Mouse (Mus musculus): ENCODE data around the gene Ppm1h. TPM values are rescaled to one million over a fixed set of nuclear protein-coding genes. Genes with fewer than 3 reads are reported as not detected.
A peak's percentile ranks its signal among the peaks of the same experiment; 100 is the strongest.

The Ppm1h gene
- polyA plus RNA-seq, 1 experiment: 10.4 TPM

- WGBS: 39% methylated on average over 20 of the region's 20 CpGs
These were observed 115.8 kb downstream of the Ppm1h start for GRCm38 (mm10) chr10:122794187-122794850.

DNA sequence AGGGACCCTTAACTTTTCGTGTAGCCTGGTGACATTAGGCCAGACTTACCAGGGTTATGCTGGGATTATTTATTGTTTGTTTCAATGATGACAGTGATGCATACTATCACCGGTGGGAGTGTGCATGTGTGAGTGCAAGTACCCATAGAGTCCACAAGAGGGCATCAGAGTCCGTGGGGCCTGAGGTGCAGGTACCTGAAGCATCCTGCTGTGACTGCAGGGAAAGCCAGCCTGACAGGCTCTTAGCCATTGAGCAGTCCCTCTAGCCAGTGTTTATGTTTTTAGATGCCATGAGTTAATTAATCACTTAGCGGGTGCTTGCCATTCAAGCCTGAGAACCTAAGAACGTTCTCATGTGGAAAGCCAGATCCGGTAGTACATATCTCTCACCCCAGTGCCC lies 119.4 kb downstream of the Ppm1h start:
- no peak for DNase-seq (ENCODE audit: low read depth, low spot score)
- WGBS: 90% methylated on average over 6 of the region's 6 CpGs

More at GRCm38 (mm10) chr10:122794187-122794850, 115.8 kb downstream of the Ppm1h start:
- peak; percentile 35 for DNase-seq (ENCODE audit: low read depth, low spot score)

DNA sequence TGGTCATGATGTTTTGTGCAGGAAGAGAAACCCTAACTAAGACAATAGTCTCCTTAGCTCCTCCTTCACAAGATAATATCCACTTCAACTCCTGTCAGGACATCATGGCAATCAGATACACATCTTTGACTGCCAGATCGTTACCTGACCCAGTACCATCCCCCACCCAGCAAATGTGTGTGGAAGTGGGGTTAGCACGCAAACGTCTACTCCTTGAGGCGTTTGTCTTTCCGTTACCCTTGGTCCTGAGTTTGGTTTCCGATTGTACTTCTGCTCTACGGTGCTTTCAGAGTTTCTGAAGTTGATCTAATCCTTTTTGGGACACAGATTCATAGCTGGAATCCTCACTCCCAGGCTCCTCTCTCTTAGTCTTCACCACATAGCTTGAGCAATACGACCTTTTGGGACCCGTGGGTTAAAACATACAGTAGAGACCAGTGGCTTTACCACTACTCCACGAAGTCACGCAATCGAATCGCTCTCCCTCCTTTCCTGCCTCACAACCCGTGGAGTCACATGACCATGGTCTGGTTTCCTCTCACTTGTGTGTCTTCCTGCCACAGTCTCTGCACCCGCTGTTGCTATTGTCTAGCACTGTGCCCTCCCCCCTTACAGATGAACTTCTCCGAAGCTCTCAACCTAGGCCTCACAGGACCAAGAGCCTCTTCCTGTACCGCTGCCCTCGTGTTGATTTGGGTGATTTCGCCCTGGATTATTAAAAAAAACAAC lies 121.6 kb downstream of the Ppm1h start:
- 73% methylated on average over 19 of the region's 19 CpGs for WGBS
- no peak for DNase-seq (ENCODE audit: low read depth, low spot score)

- 83% methylated on average over 4 of the region's 4 CpGs for WGBS
- DNase-seq (ENCODE audit: low read depth, low spot score): no peak
These were observed 122.2 kb downstream of the Ppm1h start for GRCm38 (mm10) chr10:122800732-122801110.

GRCm38 (mm10) chr10:122802218-122802617 lies 123.7 kb downstream of the Ppm1h start:
- DNase-seq (ENCODE audit: low read depth, low spot score): no peak
- WGBS: 66% methylated on average over 30 of the region's 30 CpGs

GRCm38 (mm10) chr10:122802901-122803300 lies 124.3 kb downstream of the Ppm1h start:
- no peak for DNase-seq (ENCODE audit: low read depth, low spot score)
- WGBS: 46% methylated on average over 7 of the region's 7 CpGs

- DNase-seq (ENCODE audit: low read depth, low spot score): peak; percentile 28
- WGBS: 6% methylated on average over 7 of the region's 7 CpGs
These were observed 125.3 kb downstream of the Ppm1h start for GRCm38 (mm10) chr10:122803906-122804305.

GRCm38 (mm10) chr10:122805866-122806265 lies 127.3 kb downstream of the Ppm1h start:
- DNase-seq (ENCODE audit: low read depth, low spot score): no peak
- WGBS: 52% methylated on average over 2 of the region's 2 CpGs

- peak; percentile 47 for DNase-seq (ENCODE audit: low read depth, low spot score)
- 31% methylated on average over 9 of the region's 9 CpGs for WGBS
These were observed 128.9 kb downstream of the Ppm1h start for GRCm38 (mm10) chr10:122807127-122808105.

DNA sequence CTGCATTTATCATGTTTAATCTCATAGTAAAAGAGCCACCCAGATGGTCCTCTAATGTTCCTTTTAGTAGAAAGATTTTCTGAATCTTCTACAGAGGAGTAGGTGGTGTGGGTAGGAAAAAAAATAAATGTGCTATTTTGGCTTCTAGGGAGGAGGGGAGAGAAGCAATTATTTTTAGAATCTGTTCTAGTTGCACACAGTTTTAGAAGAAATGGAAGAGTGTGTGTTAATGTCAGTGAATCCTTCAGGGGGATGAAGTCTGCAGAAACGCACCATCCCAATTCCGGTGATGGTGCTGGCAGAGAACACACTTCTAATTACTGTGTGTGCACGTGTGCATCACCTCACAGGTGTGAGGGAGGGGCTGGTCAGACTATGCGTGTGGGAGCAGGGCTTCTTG lies 129.6 kb downstream of the Ppm1h start:
- WGBS: 74% methylated on average over 4 of the region's 4 CpGs
- DNase-seq (ENCODE audit: low read depth, low spot score): no peak

- DNase-seq (ENCODE audit: low read depth, low spot score): no peak
- WGBS: 90% methylated on average over 8 of the region's 8 CpGs
These were observed 131.3 kb downstream of the Ppm1h start for GRCm38 (mm10) chr10:122809851-122810250.

DNA sequence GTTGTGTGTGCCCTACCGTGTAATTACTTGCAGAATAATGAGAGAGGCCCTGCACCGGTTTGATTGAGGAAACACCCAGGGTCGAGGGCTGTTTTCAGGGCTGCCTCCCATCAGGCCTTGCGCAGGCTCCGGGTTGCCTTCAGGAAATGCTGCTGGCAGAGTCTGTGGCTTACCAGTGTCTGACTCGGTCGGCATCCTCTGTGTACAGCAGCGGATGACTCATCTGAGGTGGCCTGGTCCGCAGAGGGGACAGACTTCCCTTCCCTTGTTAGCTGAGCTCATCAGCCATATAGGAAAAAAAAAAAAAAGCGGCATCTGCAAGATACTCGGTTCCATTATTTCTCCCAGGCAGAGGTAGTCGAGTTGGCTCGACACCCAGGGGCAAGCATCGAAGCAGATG lies 136.5 kb downstream of the Ppm1h start:
- WGBS: 67% methylated on average over 14 of the region's 14 CpGs
- no peak for DNase-seq (ENCODE audit: low read depth, low spot score)

DNA sequence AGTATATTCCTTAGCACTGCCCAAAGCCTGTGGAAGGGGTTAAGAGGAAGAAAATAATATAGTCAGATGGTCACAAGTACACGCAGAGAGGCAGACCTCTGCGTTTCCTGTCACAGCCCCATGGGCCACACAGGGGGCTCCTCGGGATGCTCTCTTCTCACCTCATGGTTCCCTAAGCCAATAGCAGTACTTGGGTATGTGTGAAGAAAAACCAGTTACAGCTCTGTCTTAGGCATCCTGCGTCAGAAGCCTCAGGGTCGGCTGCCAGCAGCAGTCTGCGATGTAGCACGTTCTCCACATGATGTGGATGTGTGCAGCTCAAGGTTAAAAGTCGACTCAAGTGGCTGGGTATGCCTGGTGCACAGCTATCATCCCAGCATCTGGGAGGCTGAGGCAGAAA lies 139.2 kb downstream of the Ppm1h start:
- WGBS: 83% methylated on average over 8 of the region's 8 CpGs
- no peak for DNase-seq (ENCODE audit: low read depth, low spot score)

- WGBS: 97% methylated on average over 6 of the region's 6 CpGs
These were observed 141.2 kb downstream of the Ppm1h start for GRCm38 (mm10) chr10:122819808-122820207.

GRCm38 (mm10) chr10:122821549-122821948 lies 143.0 kb downstream of the Ppm1h start:
- no peak for DNase-seq (ENCODE audit: low read depth, low spot score)
- 55% methylated on average over 6 of the region's 6 CpGs for WGBS

More at GRCm38 (mm10) chr10:122819808-122820207, 141.2 kb downstream of the Ppm1h start:
- DNase-seq (ENCODE audit: low read depth, low spot score): no peak

- 85% methylated on average over 13 of the region's 13 CpGs for WGBS
These were observed 145.1 kb downstream of the Ppm1h start for GRCm38 (mm10) chr10:122823642-122824041.

DNA sequence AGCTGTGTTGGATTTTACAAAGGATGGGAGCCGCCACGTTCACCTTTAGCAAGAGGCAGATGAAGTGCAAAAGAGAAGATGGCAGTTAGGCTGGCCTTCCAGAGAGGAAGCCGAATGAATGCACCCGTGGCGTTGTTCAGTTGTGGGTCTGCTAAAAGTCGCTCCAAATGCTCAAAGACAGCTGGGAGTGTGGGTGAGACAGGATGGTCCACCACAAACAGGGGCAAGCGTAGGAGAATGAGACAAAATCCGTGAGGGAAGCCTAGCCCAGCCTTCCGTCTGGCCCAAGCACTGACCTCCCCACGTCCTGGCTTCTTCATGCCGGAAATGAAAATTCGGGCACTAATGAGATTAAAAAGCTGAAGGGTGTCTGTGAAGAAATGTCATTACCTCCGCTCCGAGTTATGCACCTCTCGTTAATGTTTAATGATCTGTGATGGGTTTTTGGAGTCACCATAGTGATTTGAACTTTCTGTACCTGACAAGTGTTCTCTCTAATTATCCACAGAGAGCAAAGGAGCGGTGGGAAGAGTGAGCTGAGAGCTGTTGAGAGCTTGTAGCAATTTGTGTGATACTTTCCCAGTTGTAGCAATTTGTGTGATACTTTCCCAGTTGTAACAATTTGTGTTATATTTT lies 148.3 kb downstream of the Ppm1h start:
- 91% methylated on average over 16 of the region's 16 CpGs for WGBS
- no peak for DNase-seq (ENCODE audit: low read depth, low spot score)

More at GRCm38 (mm10) chr10:122823642-122824041, 145.1 kb downstream of the Ppm1h start:
- no peak for DNase-seq (ENCODE audit: low read depth, low spot score)

DNA sequence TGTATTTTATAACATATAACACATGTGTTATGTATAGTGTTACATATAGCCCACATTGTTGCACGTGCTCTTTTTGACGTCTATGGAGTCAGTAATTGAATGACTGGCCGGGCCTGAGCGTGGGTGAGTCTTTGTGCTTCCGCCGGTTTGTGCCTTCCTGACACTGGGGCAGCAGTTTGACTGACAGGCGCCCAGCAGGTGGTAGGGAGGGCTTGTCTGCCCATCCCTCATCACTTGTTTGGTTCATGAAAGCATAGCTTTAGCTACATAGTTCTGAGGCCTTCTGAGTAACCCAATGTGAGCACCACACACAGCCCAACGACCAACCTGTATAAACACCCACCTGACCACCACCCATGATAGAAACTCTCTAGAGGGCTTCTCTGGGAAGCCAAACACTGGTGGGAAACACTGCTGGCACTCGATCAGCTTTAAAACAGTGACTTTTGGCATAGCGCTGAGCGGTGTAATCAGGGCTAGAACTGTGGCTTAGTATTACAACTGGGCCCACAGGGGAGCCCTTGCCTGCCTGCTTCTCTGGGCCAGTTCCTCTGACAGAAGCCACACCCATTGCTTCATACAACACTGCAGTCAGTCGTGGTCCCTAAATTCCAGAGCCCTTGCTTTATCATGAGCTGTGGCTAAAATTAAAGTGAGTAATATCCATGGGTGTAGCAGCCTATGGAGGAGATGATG lies 149.3 kb downstream of the Ppm1h start:
- no peak for DNase-seq (ENCODE audit: low read depth, low spot score)
- WGBS: 82% methylated on average over 12 of the region's 12 CpGs

DNA sequence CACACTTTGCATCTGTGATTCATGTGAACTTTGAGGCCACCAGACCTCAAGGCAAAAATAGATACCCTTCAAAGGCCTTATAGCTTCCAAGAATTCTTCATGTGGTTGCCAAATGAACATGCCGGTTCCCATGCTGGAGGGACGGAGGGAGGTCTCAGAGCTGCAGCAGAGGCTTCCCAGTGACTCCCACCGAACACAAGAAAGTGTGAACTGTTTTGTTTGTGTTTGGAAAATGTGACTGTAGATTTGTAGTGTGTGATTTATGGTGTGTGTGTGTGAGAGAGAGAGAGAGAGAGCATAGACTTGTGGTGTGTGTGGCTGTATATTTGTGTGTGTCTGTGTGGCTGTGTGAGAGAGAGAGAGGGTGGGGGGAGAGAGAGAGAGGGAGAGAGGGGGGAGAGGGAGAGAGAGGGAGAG lies 151.2 kb downstream of the Ppm1h start:
- no peak for DNase-seq (ENCODE audit: low read depth, low spot score)
- 59% methylated on average over 3 of the region's 3 CpGs for WGBS
